Mouse (Mus musculus): Measurements from ENCODE around the gene Tmem132d. TPM values are rescaled to one million over a fixed set of nuclear protein-coding genes. Genes with fewer than 3 reads are reported as not detected.

The Tmem132d gene
- polyA plus RNA-seq, 1 experiment from 2014 or later: 0.07 TPM

DNA sequence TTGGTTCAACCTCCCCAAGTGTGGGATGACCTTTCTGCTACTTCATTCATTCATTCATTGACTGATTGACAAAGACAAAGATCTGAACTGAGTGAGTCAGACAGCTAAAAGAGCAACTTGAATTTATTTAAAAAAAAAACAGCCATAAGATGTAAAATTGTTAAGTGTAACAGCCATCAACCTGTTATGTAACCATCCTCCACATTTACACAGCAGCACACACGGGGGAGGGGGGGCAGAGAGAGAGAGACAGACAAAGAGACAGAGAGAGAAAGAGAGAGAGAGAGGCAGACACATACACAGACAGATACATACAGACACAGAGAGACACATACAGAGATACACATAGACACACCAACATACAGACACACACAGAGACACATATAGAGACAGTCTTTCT lies 197.3 kb downstream of the Tmem132d start:
- ATAC-seq (replicated peaks; ENCODE audit: insufficient number of reproducible peaks, low FRiP score, low TSS enrichment): no peak
- no peaks in the 10 kb centered on the region for H3K36me3 ChIP-seq (ENCODE audit: control insufficient read depth, insufficient read depth, low read length)
- WGBS (ENCODE audit: insufficient replicate concordance): 64% methylated on average over 1 of the region's 1 CpGs
- H3K4me1 ChIP-seq (ENCODE audit: control insufficient read depth, insufficient read depth, low read length): no peaks in the 10 kb centered on the region
- no peaks in the 10 kb centered on the region; the same call in 1 of the 2 replicates for H3K9me3 ChIP-seq (replicated peaks; ENCODE audit: control insufficient read depth, low read length)
- no peak overlapping the region for H3K27ac ChIP-seq (ENCODE audit: low read depth, low read length)
- H3K4me2 ChIP-seq: no peak overlapping the region
- H3K4me3 ChIP-seq (ENCODE audit: low read depth, low read length): no peak overlapping the region
- H3K27me3 ChIP-seq (ENCODE audit: control insufficient read depth, insufficient read depth, low read length): no peaks in the 10 kb centered on the region
- H3K9ac ChIP-seq (ENCODE audit: low read depth, low read length): no peak overlapping the region

DNA sequence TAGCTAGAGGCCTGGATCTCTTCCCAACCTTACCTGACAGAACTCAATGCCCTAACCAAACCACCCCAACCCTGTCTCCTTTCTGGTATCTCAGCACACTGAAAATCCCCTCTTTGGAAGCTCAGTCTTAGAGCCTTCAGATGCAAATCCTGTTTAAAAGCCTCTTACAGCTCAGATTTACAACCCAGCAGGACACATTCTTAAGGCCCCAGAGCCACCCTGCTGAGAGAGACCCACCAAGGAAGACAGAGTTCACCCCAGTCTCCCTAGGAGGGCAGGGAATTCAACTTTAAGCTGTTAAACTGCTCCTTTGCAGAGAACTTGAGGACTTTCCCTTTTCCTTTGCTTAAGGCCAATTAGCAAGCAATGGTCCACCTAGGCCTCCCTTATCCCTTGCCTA lies 199.8 kb downstream of the Tmem132d start:
- Histone ChIP-seq H3K4me2 (no peak overlapping the region), H3K9ac (ENCODE audit: low read depth, low read length) (no peak overlapping the region), H3K4me3 (ENCODE audit: low read depth, low read length) (no peak overlapping the region), H3K4me1 (ENCODE audit: control insufficient read depth, insufficient read depth, low read length) (no peaks in the 10 kb centered on the region), H3K27ac (ENCODE audit: low read depth, low read length) (no peak overlapping the region), H3K27me3 (ENCODE audit: control insufficient read depth, insufficient read depth, low read length) (no peaks in the 10 kb centered on the region), H3K36me3 (ENCODE audit: control insufficient read depth, insufficient read depth, low read length) (no peaks in the 10 kb centered on the region), H3K9me3 (replicated peaks; ENCODE audit: control insufficient read depth, low read length) (no peaks in the 10 kb centered on the region)
- no peak for ATAC-seq (replicated peaks; ENCODE audit: insufficient number of reproducible peaks, low FRiP score, low TSS enrichment)

DNA sequence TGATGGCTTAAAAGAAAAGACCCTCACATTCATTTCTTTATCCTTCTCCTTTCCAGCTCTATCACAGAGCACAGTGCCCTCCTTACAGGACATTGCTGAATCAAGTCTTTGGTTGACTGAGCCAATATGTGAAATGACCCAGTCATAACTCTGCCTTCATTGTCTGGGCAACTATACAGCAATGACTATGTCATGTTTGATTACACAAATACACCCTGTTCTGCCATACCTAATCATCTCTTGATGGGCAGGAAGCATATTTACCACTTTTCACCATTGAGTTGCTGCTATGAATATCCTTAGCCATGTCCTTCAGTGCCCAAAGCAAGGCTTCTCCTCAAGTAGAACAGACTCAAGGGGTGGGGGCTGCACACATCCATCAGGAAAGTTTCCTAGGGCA lies 214.6 kb downstream of the Tmem132d start:
- H3K4me2 ChIP-seq: no peak overlapping the region
- H3K4me3 ChIP-seq (ENCODE audit: low read depth, low read length): no peak overlapping the region
- H3K27ac ChIP-seq (ENCODE audit: low read depth, low read length): no peak overlapping the region
- no peaks in the 10 kb centered on the region for H3K27me3 ChIP-seq (ENCODE audit: control insufficient read depth, insufficient read depth, low read length)
- H3K4me1 ChIP-seq (ENCODE audit: control insufficient read depth, insufficient read depth, low read length): no peaks in the 10 kb centered on the region
- no peak overlapping the region for H3K9ac ChIP-seq (ENCODE audit: low read depth, low read length)
- H3K36me3 ChIP-seq (ENCODE audit: control insufficient read depth, insufficient read depth, low read length): no peaks in the 10 kb centered on the region
- no peak for ATAC-seq (replicated peaks; ENCODE audit: insufficient number of reproducible peaks, low FRiP score, low TSS enrichment)
- H3K9me3 ChIP-seq (replicated peaks; ENCODE audit: control insufficient read depth, low read length): no peaks in the 10 kb centered on the region

- WGBS (ENCODE audit: insufficient replicate concordance): 69% methylated on average over 5 of the region's 5 CpGs
Observed at GRCm38 (mm10) chr5:128211125-128211524, 221.8 kb downstream of the Tmem132d start.

GRCm38 (mm10) chr5:128205716-128206115 lies 227.2 kb downstream of the Tmem132d start:
- 60% methylated on average over 2 of the region's 2 CpGs for WGBS (ENCODE audit: insufficient replicate concordance)
- Histone ChIP-seq H3K9me3 (replicated peaks; ENCODE audit: control insufficient read depth, low read length) (no peaks in the 10 kb centered on the region), H3K4me3 (ENCODE audit: low read depth, low read length) (no peak overlapping the region), H3K36me3 (ENCODE audit: control insufficient read depth, insufficient read depth, low read length) (no peaks in the 10 kb centered on the region), H3K4me1 (ENCODE audit: control insufficient read depth, insufficient read depth, low read length) (no peaks in the 10 kb centered on the region), H3K27ac (ENCODE audit: low read depth, low read length) (no peak overlapping the region), H3K27me3 (ENCODE audit: control insufficient read depth, insufficient read depth, low read length) (no peaks in the 10 kb centered on the region), H3K4me2 (no peak overlapping the region), H3K9ac (ENCODE audit: low read depth, low read length) (no peak overlapping the region)
- no peak for ATAC-seq (replicated peaks; ENCODE audit: insufficient number of reproducible peaks, low FRiP score, low TSS enrichment)

More at GRCm38 (mm10) chr5:128211125-128211524, 221.8 kb downstream of the Tmem132d start:
- H3K36me3 ChIP-seq (ENCODE audit: control insufficient read depth, insufficient read depth, low read length): no peaks in the 10 kb centered on the region
- H3K4me2 ChIP-seq: no peak overlapping the region
- no peak overlapping the region for H3K4me3 ChIP-seq (ENCODE audit: low read depth, low read length)
- H3K4me1 ChIP-seq (ENCODE audit: control insufficient read depth, insufficient read depth, low read length): no peaks in the 10 kb centered on the region
- no peaks in the 10 kb centered on the region for H3K27me3 ChIP-seq (ENCODE audit: control insufficient read depth, insufficient read depth, low read length)
- ATAC-seq (replicated peaks; ENCODE audit: insufficient number of reproducible peaks, low FRiP score, low TSS enrichment): no peak
- H3K27ac ChIP-seq (ENCODE audit: low read depth, low read length): no peak overlapping the region
- no peak overlapping the region for H3K9ac ChIP-seq (ENCODE audit: low read depth, low read length)
- H3K9me3 ChIP-seq (replicated peaks; ENCODE audit: control insufficient read depth, low read length): no peaks in the 10 kb centered on the region

GRCm38 (mm10) chr5:128204685-128205320 lies 228.1 kb downstream of the Tmem132d start:
- Histone ChIP-seq H3K4me2 (peak overlapping the region; percentile 11; the same call in 1 of the 2 replicates), H3K9ac (ENCODE audit: low read depth, low read length) (no peak overlapping the region), H3K4me1 (ENCODE audit: control insufficient read depth, insufficient read depth, low read length) (no peaks in the 10 kb centered on the region), H3K36me3 (ENCODE audit: control insufficient read depth, insufficient read depth, low read length) (no peaks in the 10 kb centered on the region), H3K4me3 (ENCODE audit: low read depth, low read length) (no peak overlapping the region), H3K9me3 (replicated peaks; ENCODE audit: control insufficient read depth, low read length) (no peaks in the 10 kb centered on the region), H3K27ac (ENCODE audit: low read depth, low read length) (0 out of 2 replicates have a peak overlapping the region, but pooled peaks have one; percentile 22), H3K27me3 (ENCODE audit: control insufficient read depth, insufficient read depth, low read length) (no peaks in the 10 kb centered on the region)
- 71% methylated on average over 17 of the region's 17 CpGs for WGBS (ENCODE audit: insufficient replicate concordance)
- no peak for ATAC-seq (replicated peaks; ENCODE audit: insufficient number of reproducible peaks, low FRiP score, low TSS enrichment)

DNA sequence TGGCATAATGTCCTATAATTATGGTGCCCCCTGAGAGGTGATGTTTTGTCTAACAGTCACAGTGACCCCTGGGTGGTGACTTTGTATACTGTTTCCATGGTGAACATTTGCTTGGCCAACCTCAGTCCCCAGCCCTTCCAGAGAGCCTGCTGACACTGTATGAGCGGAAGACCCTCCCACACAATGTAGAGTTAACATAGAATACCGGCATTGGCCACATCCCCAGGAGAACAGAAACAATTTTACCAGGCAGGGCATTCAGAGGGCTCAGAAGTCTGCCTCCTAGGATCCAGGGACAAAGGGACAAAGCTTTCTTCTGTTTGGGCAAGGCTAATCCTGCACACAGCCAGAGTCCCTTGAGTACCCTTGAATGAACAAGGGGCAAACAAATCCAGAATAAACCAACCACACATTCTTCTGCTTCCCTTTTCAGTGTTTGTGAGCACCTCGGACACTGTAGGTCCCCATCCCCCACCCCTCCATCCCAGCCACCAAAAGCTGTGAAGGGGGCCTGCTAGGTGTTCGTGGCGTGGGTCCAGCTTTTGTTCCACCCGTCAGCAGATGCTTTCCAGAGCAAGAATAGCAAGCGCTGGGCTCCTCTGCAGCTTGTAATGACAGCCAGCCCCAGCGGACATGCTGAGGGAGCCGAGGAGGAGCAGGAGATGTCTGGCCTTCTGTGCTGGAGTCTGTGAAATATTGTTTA lies 228.8 kb downstream of the Tmem132d start:
- Histone ChIP-seq H3K9ac (ENCODE audit: low read depth, low read length) (no peak overlapping the region), H3K36me3 (ENCODE audit: control insufficient read depth, insufficient read depth, low read length) (no peaks in the 10 kb centered on the region), H3K27ac (ENCODE audit: low read depth, low read length) (0 out of 2 replicates have a peak overlapping the region, but pooled peaks have one; percentile 22), H3K4me3 (ENCODE audit: low read depth, low read length) (no peak overlapping the region), H3K4me2 (peak overlapping the region; percentile 11; the same call in 1 of the 2 replicates), H3K9me3 (replicated peaks; ENCODE audit: control insufficient read depth, low read length) (no peaks in the 10 kb centered on the region), H3K4me1 (ENCODE audit: control insufficient read depth, insufficient read depth, low read length) (no peaks in the 10 kb centered on the region), H3K27me3 (ENCODE audit: control insufficient read depth, insufficient read depth, low read length) (no peaks in the 10 kb centered on the region)
- ATAC-seq (replicated peaks; ENCODE audit: insufficient number of reproducible peaks, low FRiP score, low TSS enrichment): 0 out of 2 replicates have a peak, but pooled peaks have one; percentile 26
- WGBS (ENCODE audit: insufficient replicate concordance): 33% methylated on average over 9 of the region's 9 CpGs

- no peak overlapping the region for H3K4me2 ChIP-seq
- H3K9ac ChIP-seq (ENCODE audit: low read depth, low read length): no peak overlapping the region
- no peaks in the 10 kb centered on the region for H3K36me3 ChIP-seq (ENCODE audit: control insufficient read depth, insufficient read depth, low read length)
- H3K4me1 ChIP-seq (ENCODE audit: control insufficient read depth, insufficient read depth, low read length): no peaks in the 10 kb centered on the region
- no peak overlapping the region for H3K4me3 ChIP-seq (ENCODE audit: low read depth, low read length)
- 72% methylated on average over 4 of the region's 4 CpGs for WGBS (ENCODE audit: insufficient replicate concordance)
- H3K9me3 ChIP-seq (replicated peaks; ENCODE audit: control insufficient read depth, low read length): no peaks in the 10 kb centered on the region
- no peak for ATAC-seq (replicated peaks; ENCODE audit: insufficient number of reproducible peaks, low FRiP score, low TSS enrichment)
- no peaks in the 10 kb centered on the region for H3K27me3 ChIP-seq (ENCODE audit: control insufficient read depth, insufficient read depth, low read length)
- no peak overlapping the region for H3K27ac ChIP-seq (ENCODE audit: low read depth, low read length)
Observed at GRCm38 (mm10) chr5:128194106-128194505, 238.8 kb downstream of the Tmem132d start.
